Mouse (Mus musculus) spleen, postnatal 36 days (tissue): Measurements from ENCODE around the gene Pdp2.
"Not testable (repeated sequence)": the region's sequence is repeated elsewhere in the genome, so short reads cannot be mapped to it uniquely, and the experiment has no call there.

Experiments
- DNase-seq, 2 experiments: peaks; one replicate each; pipeline ENCODE4 v3.0.0; 2022; ENCODE audit warnings: low spot score in 2 of 2, mixed read lengths in 1 of 2

Gene Pdp2

GRCm38 (mm10) chr8:104591133-104591834 lies at the start of gene Pdp2:
Pdp2 (plus strand) TSS chr8:104591451.
- DNase-seq: peak; percentile 91 to 93

- DNase-seq: no peak
These were observed 49.8 kb upstream of the Pdp2 start for GRCm38 (mm10) chr8:104541515-104541880.

GRCm38 (mm10) chr8:104542160-104542559 lies 49.1 kb upstream of the Pdp2 start:
- DNase-seq: no peak

GRCm38 (mm10) chr8:104543440-104544045 lies 47.7 kb upstream of the Pdp2 start:
- no peak for DNase-seq

- DNase-seq: no peak
These were observed 36.1 kb upstream of the Pdp2 start for GRCm38 (mm10) chr8:104555191-104555590.

GRCm38 (mm10) chr8:104557226-104557625 lies 34.0 kb upstream of the Pdp2 start:
- DNase-seq: no peak

- no peak for DNase-seq
These were observed 30.5 kb upstream of the Pdp2 start for GRCm38 (mm10) chr8:104560731-104561130.

- DNase-seq: peak; percentile 77 to 82
These were observed 26.4 kb upstream of the Pdp2 start for GRCm38 (mm10) chr8:104564633-104565456.

GRCm38 (mm10) chr8:104565457-104565798 lies 25.8 kb upstream of the Pdp2 start:
- DNase-seq: no peak

GRCm38 (mm10) chr8:104569559-104569958 lies 21.7 kb upstream of the Pdp2 start:
- no peak for DNase-seq

GRCm38 (mm10) chr8:104570436-104571343 lies 20.6 kb upstream of the Pdp2 start:
- peak; percentile 76 to 85 for DNase-seq

GRCm38 (mm10) chr8:104576820-104577219 lies 14.4 kb upstream of the Pdp2 start:
- no peak for DNase-seq

- DNase-seq: not testable (repeated sequence)
These were observed 13.6 kb upstream of the Pdp2 start for GRCm38 (mm10) chr8:104577606-104578005.

- no peak for DNase-seq
These were observed 6.7 kb upstream of the Pdp2 start for GRCm38 (mm10) chr8:104584522-104584921.

GRCm38 (mm10) chr8:104590284-104590683 lies 967 bp upstream of the Pdp2 start:
- DNase-seq: no peak

GRCm38 (mm10) chr8:104591856-104592255 lies 605 bp downstream of the Pdp2 start:
- no peak for DNase-seq

GRCm38 (mm10) chr8:104592566-104592965 lies 1.3 kb downstream of the Pdp2 start:
- DNase-seq: no peak

GRCm38 (mm10) chr8:104593536-104594325 lies 2.5 kb downstream of the Pdp2 start:
- no peak for DNase-seq

GRCm38 (mm10) chr8:104594611-104595362 lies 3.5 kb downstream of the Pdp2 start:
- DNase-seq: no peak
